Mouse (Mus musculus): Measurements from ENCODE around the gene Gins1. TPM values are rescaled to one million over a fixed set of nuclear protein-coding genes. Genes with fewer than 3 reads are reported as not detected.
A peak's percentile ranks its signal among the peaks of the same experiment; 100 is the strongest.

The Gins1 gene
- 1 to 10 TPM; 1.3 to 2.8 TPM for total RNA-seq (2021)
- long read RNA-seq, experiment 1: 0 reads
- long read RNA-seq, experiment 2, partial matches to known transcripts: 0 of 1 reads
- long read RNA-seq, experiment 2, other reads (novel, unspliced or antisense): 0 of 1 reads

- intact Hi-C loops (cut with DNase I): loop anchor here (10.0 kb wide), 1 partner anchor 300 kb away; the partner anchor contains the start of gene Apmap
- DNase-seq: no peak
Observed at GRCm38 (mm10) chr2:150904936-150905450, at the start of gene Gins1. TSS of gene Gins1 (plus strand) at chr2:150905400.

GRCm38 (mm10) chr2:150858724-150859487, 46.3 kb upstream of the Gins1 start:
- no peak for DNase-seq
- intact Hi-C loops (cut with DNase I): no loop called here

- intact Hi-C loops (cut with DNase I): no loop called here
- DNase-seq: no peak
Observed at GRCm38 (mm10) chr2:150859709-150860470, 45.3 kb upstream of the Gins1 start.

GRCm38 (mm10) chr2:150861128-150861527, 44.1 kb upstream of the Gins1 start:
- no peak for DNase-seq
- intact Hi-C loops (cut with DNase I): no loop called here

DNA sequence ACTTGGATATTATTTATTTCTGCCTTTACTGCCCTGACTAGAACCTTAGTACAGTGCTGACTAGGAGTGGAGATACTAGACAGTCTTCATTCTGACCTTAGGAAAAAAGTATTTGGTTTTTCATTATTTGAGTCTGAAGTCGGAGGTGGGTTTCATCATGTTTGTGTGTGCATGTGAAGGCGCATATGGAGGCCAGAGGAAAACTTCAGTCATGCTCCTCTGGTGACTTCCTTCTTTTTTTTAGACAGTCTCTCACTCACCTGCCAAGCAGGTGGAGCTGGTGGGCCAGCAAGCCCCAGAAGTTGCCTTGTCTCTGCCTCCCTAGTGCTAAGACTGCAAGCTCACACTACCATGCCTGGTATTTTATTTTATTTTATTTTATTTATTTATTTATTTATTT, 38.2 kb upstream of the Gins1 start:
- no peak for DNase-seq
- intact Hi-C loops (cut with DNase I): no loop called here

- intact Hi-C loops (cut with DNase I): no loop called here
- DNase-seq: no peak
Observed at GRCm38 (mm10) chr2:150869446-150869845, 35.8 kb upstream of the Gins1 start.

DNA sequence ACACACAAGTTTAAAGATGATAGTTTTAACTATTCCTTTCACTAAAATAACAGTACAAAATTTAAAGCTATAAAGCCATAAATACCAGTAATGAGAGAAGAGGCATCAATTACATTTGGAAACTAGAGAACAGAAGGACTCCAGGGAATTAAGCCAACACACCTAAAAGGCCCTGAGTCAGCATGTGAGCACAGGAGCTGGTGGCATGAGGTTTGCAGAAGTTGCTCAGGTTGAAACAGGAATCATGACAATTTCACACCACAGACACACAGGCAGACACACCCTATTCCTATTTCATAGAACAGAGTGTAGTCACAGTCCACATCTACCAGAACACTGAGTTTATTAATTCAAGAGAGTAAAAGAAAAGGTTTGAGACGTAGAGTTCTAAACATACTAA, 30.7 kb upstream of the Gins1 start:
- intact Hi-C loops (cut with DNase I): no loop called here
- DNase-seq: no peak

- intact Hi-C loops (cut with DNase I): no loop called here
- DNase-seq: no peak
Observed at GRCm38 (mm10) chr2:150875226-150875625, 30.0 kb upstream of the Gins1 start.

DNA sequence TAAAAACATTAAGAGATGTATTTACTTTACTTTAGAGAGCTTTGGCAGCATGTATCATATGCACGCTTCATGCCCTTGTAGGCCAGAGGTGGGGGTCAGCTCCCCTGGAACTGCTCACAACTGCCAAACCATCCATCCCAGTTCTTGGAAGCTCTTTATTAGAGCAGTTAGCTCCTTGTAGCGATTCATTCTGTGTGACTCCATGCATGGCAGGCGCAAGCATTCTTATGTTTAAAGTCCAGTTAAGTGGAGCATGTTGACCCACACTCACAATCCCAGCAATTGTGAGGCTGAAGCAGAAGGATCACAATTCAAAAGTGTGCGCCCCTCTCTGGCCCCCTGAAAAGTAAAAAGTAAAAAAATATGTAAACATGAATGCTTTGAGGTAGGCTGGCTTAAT, 27.6 kb upstream of the Gins1 start:
- intact Hi-C loops (cut with DNase I): no loop called here
- no peak for DNase-seq

DNA sequence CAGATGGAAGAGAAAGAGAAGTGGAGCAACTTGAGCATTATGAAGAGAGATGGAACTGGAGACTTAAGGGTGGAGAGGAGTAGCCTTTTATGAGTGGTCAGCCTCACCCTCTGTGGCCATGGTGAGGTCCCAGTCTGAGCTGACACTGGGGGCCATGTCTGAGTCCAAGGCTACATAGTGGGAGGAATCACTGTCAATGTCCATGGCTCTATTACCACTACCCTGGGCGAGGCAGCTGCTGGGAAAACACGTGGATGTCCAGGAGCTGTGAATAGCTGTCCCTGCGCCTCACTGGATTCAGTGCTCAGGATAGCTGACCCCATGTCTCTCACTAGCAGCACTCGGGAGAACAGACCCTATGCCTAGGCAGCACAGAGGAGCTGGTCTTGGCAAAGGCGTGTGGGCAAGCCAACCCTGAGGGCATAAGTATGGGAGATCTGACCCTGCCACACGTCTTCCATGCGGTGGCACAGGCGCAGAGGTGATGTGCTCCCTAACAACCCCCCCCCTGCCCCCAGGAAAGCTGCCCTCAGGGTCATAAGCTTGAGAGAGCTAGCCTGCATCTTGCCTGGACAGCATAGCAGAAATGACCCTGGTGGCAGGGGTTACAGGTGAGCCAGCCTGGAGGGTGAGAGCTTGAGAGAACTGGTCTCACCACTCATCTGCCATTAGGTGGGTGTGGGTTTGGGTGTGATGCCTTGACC, 21.0 kb upstream of the Gins1 start:
- DNase-seq: no peak
- intact Hi-C loops (cut with DNase I): no loop called here

- intact Hi-C loops (cut with DNase I): no loop called here
- DNase-seq: no peak
Observed at GRCm38 (mm10) chr2:150884779-150885110, 20.5 kb upstream of the Gins1 start.

GRCm38 (mm10) chr2:150885814-150886213, 19.4 kb upstream of the Gins1 start:
- intact Hi-C loops (cut with DNase I): no loop called here
- no peak for DNase-seq

DNA sequence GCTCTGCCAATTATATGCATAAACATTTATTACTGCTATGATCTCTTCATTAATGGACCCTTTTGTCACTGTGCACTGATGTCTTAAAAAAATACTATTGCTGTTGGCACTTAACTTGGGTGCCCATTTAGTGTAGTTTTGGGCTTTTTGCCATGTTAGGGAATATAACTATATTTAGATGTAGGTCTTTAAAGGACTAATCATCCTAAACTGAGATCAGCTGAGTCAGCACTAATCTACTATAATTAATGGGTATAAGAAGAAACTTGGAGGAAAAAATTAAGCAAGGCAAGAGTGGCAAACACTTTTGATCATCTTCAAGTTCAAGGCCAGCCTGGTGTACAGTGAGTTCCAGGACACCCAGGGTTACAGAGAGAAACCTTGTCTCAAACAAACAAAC, 18.9 kb upstream of the Gins1 start:
- no peak for DNase-seq
- intact Hi-C loops (cut with DNase I): no loop called here

- intact Hi-C loops (cut with DNase I): no loop called here
Observed at GRCm38 (mm10) chr2:150887370-150887769, 17.8 kb upstream of the Gins1 start.

DNA sequence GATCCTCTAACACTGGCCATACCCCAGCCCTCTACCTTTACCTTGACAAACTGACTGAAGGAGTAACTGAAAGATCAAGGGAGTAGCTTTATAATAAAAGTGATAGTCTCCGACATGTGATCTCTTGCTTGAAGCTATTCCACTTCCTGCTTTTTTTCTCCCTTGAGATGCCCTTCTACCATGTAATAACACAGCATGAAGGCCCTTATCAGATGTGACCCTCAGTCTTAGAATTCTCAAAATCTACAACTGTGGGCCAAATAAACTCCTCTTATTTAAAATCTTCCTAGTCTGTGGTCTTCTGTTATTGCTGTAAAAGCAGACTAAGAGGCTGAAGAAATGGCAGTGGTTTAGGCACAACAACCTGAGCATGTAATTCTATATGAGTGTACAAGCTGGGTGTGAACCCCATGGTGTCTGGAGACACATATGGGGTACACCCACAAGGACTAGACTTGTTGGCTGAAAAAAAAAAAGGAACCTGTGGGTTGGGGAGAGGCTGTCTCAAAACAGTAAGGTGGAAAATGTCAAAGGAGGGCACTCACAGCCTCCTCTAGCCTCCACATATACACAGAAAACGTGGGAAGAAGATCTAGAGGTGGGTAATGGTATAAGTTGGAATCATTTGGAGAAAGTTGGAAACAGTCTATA, 10.5 kb upstream of the Gins1 start:
- intact Hi-C loops (cut with DNase I): no loop called here
- DNase-seq: no peak

More at GRCm38 (mm10) chr2:150887370-150887769, 17.8 kb upstream of the Gins1 start:
- no peak for DNase-seq

DNA sequence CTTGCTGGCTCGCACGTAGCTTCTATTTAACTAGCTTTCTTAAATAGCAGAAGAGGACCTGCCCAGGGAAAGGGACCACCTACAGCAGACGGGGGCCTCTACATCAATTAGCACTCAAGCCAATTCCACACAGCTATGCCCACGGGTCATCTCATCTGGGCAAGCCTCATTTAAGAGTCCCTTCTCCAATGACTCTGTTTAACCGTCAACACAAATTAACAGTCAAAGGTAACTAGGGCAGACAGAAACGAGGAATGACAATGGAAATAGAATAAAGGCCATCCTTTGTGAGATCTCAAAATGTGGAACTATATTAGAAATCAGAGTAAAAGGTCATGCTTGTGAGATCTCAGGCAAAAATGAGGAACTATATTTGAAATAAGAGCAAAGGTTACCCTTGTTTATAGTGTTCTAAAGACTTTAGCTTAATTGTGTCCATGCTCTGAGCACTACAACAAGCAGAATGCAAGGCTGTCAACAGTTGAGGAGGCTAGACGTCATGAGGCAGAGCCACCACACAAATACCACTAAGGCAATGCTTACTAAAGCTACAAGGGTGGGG, 9.4 kb upstream of the Gins1 start:
- no peak for DNase-seq
- intact Hi-C loops (cut with DNase I): no loop called here

GRCm38 (mm10) chr2:150900341-150900740, 4.9 kb upstream of the Gins1 start:
- DNase-seq: no peak
- intact Hi-C loops (cut with DNase I): loop anchor here (10.0 kb wide), 1 partner anchor 296 kb away; the partner anchor contains the start of gene Apmap

DNA sequence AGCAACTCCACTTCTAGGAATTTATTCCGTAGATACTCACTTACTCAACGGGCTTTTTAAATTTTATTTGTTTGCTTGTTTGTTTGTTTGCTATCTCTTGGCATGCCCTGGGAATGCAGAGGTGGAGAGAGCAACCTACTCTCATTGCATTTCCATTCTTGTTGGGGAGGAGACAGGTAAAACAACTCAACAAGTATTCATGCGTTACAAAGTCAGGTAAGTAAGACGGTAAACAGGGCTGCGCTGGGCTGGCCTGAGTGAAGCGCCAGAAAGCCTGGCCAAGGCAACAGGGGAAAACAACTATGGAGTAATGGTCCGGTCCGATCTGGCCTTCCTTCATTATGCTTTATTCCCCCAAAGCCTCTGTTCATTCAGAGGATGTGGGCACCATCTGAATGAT, 2.9 kb upstream of the Gins1 start:
- intact Hi-C loops (cut with DNase I): loop anchor here (10.0 kb wide), 1 partner anchor 298 kb away; the partner anchor contains the start of gene Apmap
- no peak for DNase-seq

DNA sequence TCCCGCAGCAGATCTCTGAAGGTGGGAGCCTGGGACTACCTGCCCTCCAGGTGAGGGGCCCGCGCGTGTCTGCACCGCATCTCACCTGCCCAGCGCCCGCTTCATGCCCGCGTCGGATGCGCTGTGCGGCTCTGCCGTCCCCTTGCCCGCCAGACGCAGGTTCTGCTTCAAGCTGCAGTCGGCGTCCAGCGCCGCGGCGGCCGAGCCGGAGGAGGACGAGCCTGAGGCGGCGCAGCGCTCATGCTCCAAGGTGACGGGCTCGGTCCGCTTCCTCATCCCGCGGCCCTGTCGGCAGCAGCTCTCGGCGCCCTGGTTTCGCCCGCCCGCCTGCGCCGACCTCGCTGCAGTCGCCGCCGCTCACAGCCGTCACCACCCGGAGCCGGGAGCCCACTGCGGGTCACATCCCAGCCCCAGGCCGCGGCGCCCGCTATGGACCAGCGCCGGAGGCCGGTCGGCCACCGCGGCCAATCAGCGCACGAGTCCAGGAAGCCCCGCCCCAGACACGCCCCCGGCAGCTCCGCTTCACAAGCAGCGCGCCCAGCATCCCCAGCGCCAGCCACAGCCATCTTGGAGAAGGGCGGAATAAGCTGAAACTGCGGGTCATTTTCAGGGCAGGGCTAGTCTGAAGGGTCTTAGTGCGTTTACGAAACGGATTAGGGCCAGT, 796 bp upstream of the Gins1 start, which contains the start of gene Abhd12:
Abhd12 (minus strand) TSS at position 470 of the 664 bp plus-strand sequence.
- intact Hi-C loops (cut with DNase I): loop anchor here (10.0 kb wide), 1 partner anchor 300 kb away; the partner anchor contains the start of gene Apmap
- peak; percentile 96 to 98 for DNase-seq
